Comparison of ENCODE assay signal across 15 mouse cellular contexts in the genomic region with DNA sequence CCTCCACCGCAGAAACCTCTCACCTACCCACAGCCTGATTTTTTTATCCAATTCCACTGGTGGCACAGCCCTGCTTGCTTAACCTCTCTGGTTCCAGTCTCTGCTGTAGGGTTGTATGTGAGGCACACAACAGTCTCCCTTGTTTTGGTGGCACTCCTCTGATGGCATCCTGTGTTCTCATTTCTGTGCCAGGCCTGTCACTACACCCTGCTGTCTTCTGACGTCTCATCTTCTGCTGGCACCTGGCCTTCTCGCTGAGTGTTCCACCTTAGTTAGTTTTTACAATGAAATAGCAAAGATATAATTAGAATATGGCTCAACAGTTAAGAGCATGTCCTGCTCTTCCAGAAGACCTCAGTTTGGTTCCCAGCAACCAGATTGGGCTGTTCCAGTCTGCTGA. TPM values are rescaled to one million over a fixed set of nuclear protein-coding genes. Genes with fewer than 3 reads are reported as not detected.
DNase-seq lines count a peak whose midpoint lies in the region; ATAC-seq and TF ChIP-seq lines count a peak whose summit lies in the region.
"Had no signal": no experiment of that assay in that cellular context is flagged by ENCODE, and none has a peak within 500 bp of the region (broad histone marks: within the 10 kb centered on the region; RNA-seq: fewer than 3 reads in every experiment).

No protein-coding gene starts in this region.

- no peak for TF ChIP-seq EP300 in liver, postnatal 0 days (IDR thresholded peaks at IDR 0.05; ENCODE audit: low read depth)

- H3K9ac ChIP-seq in liver, postnatal 0 days (replicated peaks) = no peak overlapping the region
- H3K9ac ChIP-seq: intestine, embryonic 15.5 days had no signal

- WGBS in liver, postnatal 0 days (ENCODE audit: insufficient replicate concordance) = 80% methylated on average over 3 of the region's 3 CpGs

- H3K27me3 ChIP-seq in liver, postnatal 0 days (ENCODE audit: insufficient read depth, low read length) = no peaks in the 10 kb centered on the region
- H3K27me3 ChIP-seq: intestine, embryonic 15.5 days had no signal

- no peak overlapping the region for H3K4me2 ChIP-seq in liver, postnatal 0 days (ENCODE audit: low read depth, low read length)
- H3K4me2 ChIP-seq: intestine, embryonic 15.5 days had no signal

- no peaks in the 10 kb centered on the region for H3K9me3 ChIP-seq in liver, postnatal 0 days (ENCODE audit: low read length)
- H3K9me3 ChIP-seq: intestine, embryonic 15.5 days; limb, embryonic 10.5 days had no signal

- H3K27ac ChIP-seq in layer of hippocampus, adult 2 months = peak overlapping the region; percentile 3; the same call in 1 of the 2 replicates
- peak overlapping the region; percentile 25; the same call in 1 of the 2 replicates for H3K27ac ChIP-seq in liver, postnatal 0 days (ENCODE audit: low read depth)
- H3K27ac ChIP-seq: intestine, embryonic 15.5 days; kidney, postnatal 0 days; limb, embryonic 10.5 days had no signal

- H3K4me1 ChIP-seq in liver, postnatal 0 days (ENCODE audit: insufficient read depth) = peaks cover 75% of the 10 kb centered on the region

- no peak for ATAC-seq in CD4-positive, CD25-positive, alpha-beta regulatory T cell, adult 4 months
- no peak for ATAC-seq in liver, postnatal 0 days
- ATAC-seq: intestine, embryonic 15.5 days; lung, postnatal 0 days had no signal

- TF ChIP-seq CTCF in layer of hippocampus, adult 2 months (conservative IDR thresholded peaks at IDR 0.05) = no peak
- no peak for TF ChIP-seq CTCF in liver, postnatal 0 days (IDR thresholded peaks at IDR 0.05; ENCODE audit: low read depth)

- H3K4me3 ChIP-seq in layer of hippocampus, adult 2 months = no peak overlapping the region
- no peak overlapping the region for H3K4me3 ChIP-seq in liver, postnatal 0 days (ENCODE audit: low read depth, low read length)
- H3K4me3 ChIP-seq: intestine, embryonic 15.5 days; limb, embryonic 10.5 days; myocyte had no signal

- DNase-seq in CD4-positive, CD25-positive, alpha-beta regulatory T cell, adult 2 months (ENCODE audit: low read depth, low spot score) = peak; percentile 57
- DNase-seq in layer of hippocampus, adult 2 months (ENCODE audit: low spot score in 2 of 2) = no peak
- no peak for DNase-seq in layer of hippocampus, adult 11-12 months (ENCODE audit: low spot score)
- DNase-seq in cerebellum, adult 9-11 months = peak; percentile 81
- DNase-seq in liver, postnatal 0 days = no peak
- no peak for DNase-seq in urinary bladder, adult 2 months (ENCODE audit: low spot score)
- no peak for DNase-seq in left cerebral cortex, adult 18-20 months (ENCODE audit: low spot score in 2 of 2)
- DNase-seq: embryo, embryonic 11 days; right cerebral cortex, postnatal 25 days had no signal

- no peaks in the 10 kb centered on the region for H3K36me3 ChIP-seq in liver, postnatal 0 days (replicated peaks; ENCODE audit: insufficient read depth, low read length)
- H3K36me3 ChIP-seq: intestine, embryonic 15.5 days had no signal

RNA-seq across cellular contexts. Expression of a gene that starts 49.5 kb away (rescaled TPM):
- 100 to 1,000 TPM; 128 to 172 TPM for polyA plus RNA-seq in CD4-positive, CD25-positive, alpha-beta regulatory T cell, adult 4 months (2017; shearing (Covaris generic))
- total RNA-seq in layer of hippocampus, adult 2 months (2021) = 100 to 1,000 TPM; 125 to 129 TPM
- polyA plus RNA-seq in liver, postnatal 0 days (2015; fragmentation: Nextera tagmentation; extraction: Ambion mirVana) = 17.5 and 21.4 TPM in 2 replicates
- 95.8 and 110 TPM in 2 replicates for polyA plus RNA-seq in urinary bladder, adult 2 months (2012; rRNA removed)
- 10 to 100 TPM; 82.9 to 85.7 TPM for total RNA-seq in left cerebral cortex, adult 18-20 months (2021)

Comparison
In these comparisons a context has a peak if more than half of its experiments do, and no peak if none do; other contexts are left out.
1. DNase-seq: peak in CD4-positive, CD25-positive, alpha-beta regulatory T cell, adult 2 months (single experiment) and cerebellum, adult 9-11 months (single experiment); none in layer of hippocampus, adult 2 months (0 of 2), layer of hippocampus, adult 11-12 months (single experiment), liver, postnatal 0 days (single experiment), urinary bladder, adult 2 months (single experiment) and left cerebral cortex, adult 18-20 months (0 of 2).